Mouse (Mus musculus): ENCODE measurements at regions not wholly inside any gene's neighbourhood (a gene's known extent, or its start where the extent isn't known, plus 50 kb on each side); places are given as distances from the start of the nearest gene placed in this dataset.

DNA sequence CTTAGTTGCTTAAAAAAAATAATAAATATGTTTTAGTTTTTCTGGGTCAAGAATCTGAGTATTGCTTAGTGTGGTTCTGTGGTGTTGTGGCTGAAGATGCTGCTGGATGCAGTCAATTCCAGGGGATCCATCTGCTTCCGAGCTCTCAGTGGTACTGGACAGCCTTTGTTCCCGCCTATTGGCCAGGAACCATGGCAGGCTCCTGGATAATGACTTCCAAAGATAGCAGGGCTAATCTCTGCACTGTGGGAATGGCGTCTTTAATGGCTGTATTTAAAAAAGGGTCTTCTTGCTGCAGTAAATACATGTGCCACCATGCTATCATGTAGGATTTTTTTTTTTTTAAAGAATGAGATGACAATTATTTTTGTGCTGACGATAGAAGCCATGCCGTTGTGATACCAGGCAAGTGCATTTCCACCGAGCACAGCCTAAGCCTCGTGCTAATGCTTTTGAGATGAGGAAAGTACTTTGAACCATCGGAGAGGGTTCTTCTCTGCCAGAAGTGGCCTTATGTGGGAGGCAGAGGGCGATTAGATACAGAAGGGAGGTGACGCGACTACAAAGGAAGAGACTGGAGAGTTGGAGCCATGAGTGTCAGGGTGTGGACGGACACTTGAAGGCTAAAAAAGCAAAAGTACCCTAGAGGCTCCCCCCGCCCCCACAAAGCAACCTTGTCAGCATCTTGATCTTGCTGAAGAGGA, 50.7 kb upstream of the Rgs8 start:
- no peak for ATAC-seq

DNA sequence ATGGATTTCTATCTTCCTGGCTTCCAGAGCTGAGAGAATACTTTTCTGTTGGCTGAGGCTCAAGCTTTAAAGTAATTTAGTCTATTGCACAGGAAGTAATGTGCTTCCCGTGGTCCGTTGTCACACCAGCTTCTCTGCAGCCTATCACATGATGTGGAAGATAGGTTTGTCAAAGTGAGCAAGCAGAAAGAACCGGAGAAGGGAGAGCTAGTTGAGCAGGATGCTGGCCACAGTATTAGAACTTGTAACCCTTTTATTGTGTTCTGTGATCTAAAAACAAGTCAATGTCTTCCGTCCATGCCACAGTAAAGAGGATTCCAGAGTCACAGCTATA, 50.2 kb upstream of the Rgs8 start:
- ATAC-seq, result peak; percentile 38
